Mouse (Mus musculus) cerebellum, adult 2 months (tissue): ENCODE data around the gene Rnase9.

Experiments used
- CTCF ChIP-seq: fragments of 200-500 bp; IDR thresholded peaks from 2 replicates; pipeline ENCODE4 v1.5.1; 2011; ENCODE audit warnings: low read depth, mild to moderate bottlenecking, control low read depth, low read length, moderate library complexity, borderline replicate concordance; ENCODE audit not compliant: insufficient read depth
- POLR2A ChIP-seq: fragments of 200-500 bp; IDR thresholded peaks from 2 replicates; pipeline ENCODE4 v1.6.1; 2011; ENCODE audit warnings: low read length, control low read depth, borderline replicate concordance; ENCODE audit not compliant: insufficient read depth

DNA sequence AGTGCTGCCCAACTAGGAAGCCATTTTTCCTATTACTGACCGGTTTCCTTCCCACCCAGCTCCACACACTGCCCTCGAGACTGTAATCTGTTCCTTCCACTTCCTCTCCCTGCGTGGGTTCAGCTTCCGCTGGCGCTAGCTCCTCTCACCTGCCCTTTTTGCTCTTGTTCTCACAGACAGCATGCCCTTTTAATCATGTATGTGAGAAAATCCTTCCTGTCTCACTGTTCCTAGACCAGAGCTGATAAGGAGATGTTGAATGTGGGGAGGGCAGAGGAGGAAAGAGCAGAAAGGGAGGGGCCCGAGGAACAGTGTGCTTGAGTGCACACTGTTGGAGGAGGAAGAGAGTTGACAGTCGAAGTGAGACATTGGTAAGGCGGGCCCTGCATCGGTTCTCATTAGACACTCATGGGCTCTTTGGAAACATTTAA, 15.7 kb upstream of the Rnase9 start, which contains the start of gene Rnase12:
- TF ChIP-seq CTCF (no peak), POLR2A (no peak)
